Mouse (Mus musculus): ENCODE measurements at regions not wholly inside any gene's neighbourhood (a gene's known extent, or its start where the extent isn't known, plus 50 kb on each side); places are given as distances from the start of the nearest gene placed in this dataset.

GRCm38 (mm10) chr3:120898258-120898657 is 273.2 kb downstream of the Rwdd3 start:
- no peak for DNase-seq (ENCODE audit: low read depth)

GRCm38 (mm10) chr3:120897758-120898157 is 273.7 kb downstream of the Rwdd3 start:
- DNase-seq (ENCODE audit: low read depth), result no peak

GRCm38 (mm10) chr3:120897221-120897620 is 274.3 kb downstream of the Rwdd3 start:
- DNase-seq (ENCODE audit: low read depth), result no peak

- DNase-seq (ENCODE audit: low read depth), result no peak
Observed at GRCm38 (mm10) chr3:120886063-120886841, 285.2 kb downstream of the Rwdd3 start.

GRCm38 (mm10) chr3:120885401-120885800 is 286.1 kb downstream of the Rwdd3 start:
- no peak for DNase-seq (ENCODE audit: low read depth)

GRCm38 (mm10) chr3:120884189-120884588 is 287.3 kb downstream of the Rwdd3 start:
- no peak for DNase-seq (ENCODE audit: low read depth)

- no peak for DNase-seq (ENCODE audit: low read depth)
Observed at GRCm38 (mm10) chr3:120883650-120884049, 287.8 kb downstream of the Rwdd3 start.

- DNase-seq (ENCODE audit: low read depth), result no peak
Observed at GRCm38 (mm10) chr3:120879409-120879808, 292.1 kb downstream of the Rwdd3 start.

- no peak for DNase-seq (ENCODE audit: low read depth)
Observed at GRCm38 (mm10) chr3:120875740-120876139, 295.8 kb downstream of the Rwdd3 start.

GRCm38 (mm10) chr3:120865036-120865435 is 306.5 kb downstream of the Rwdd3 start:
- no peak for DNase-seq (ENCODE audit: low read depth)

- DNase-seq (ENCODE audit: low read depth), result no peak
Observed at GRCm38 (mm10) chr3:120861641-120862040, 309.9 kb downstream of the Rwdd3 start.

- DNase-seq (ENCODE audit: low read depth), result no peak
Observed at GRCm38 (mm10) chr3:120858281-120858680, 313.2 kb downstream of the Rwdd3 start.

GRCm38 (mm10) chr3:120854322-120854721 is 317.2 kb downstream of the Rwdd3 start:
- no peak for DNase-seq (ENCODE audit: low read depth)

GRCm38 (mm10) chr3:120843623-120844022 is 327.9 kb downstream of the Rwdd3 start:
- DNase-seq (ENCODE audit: low read depth), result no peak

- DNase-seq (ENCODE audit: low read depth), result no peak
Observed at GRCm38 (mm10) chr3:120823536-120823935, 348.0 kb downstream of the Rwdd3 start.

- DNase-seq (ENCODE audit: low read depth), result no peak
Observed at GRCm38 (mm10) chr3:120811901-120812300, 359.6 kb downstream of the Rwdd3 start.

- DNase-seq (ENCODE audit: low read depth), result no peak
Observed at GRCm38 (mm10) chr3:120810527-120810926, 361.0 kb downstream of the Rwdd3 start.

GRCm38 (mm10) chr3:120810048-120810447 is 361.4 kb downstream of the Rwdd3 start:
- DNase-seq (ENCODE audit: low read depth), result no peak

- DNase-seq (ENCODE audit: low read depth), result no peak
Observed at GRCm38 (mm10) chr3:120786659-120787058, 384.8 kb downstream of the Rwdd3 start.

GRCm38 (mm10) chr3:120781486-120781885 is 390.0 kb downstream of the Rwdd3 start:
- no peak for DNase-seq (ENCODE audit: low read depth)

GRCm38 (mm10) chr3:120779091-120779490 is 392.4 kb downstream of the Rwdd3 start:
- DNase-seq (ENCODE audit: low read depth), result no peak

GRCm38 (mm10) chr3:120774951-120775350 is 396.5 kb downstream of the Rwdd3 start:
- no peak for DNase-seq (ENCODE audit: low read depth)

- no peak for DNase-seq (ENCODE audit: low read depth)
Observed at GRCm38 (mm10) chr3:120761681-120762080, 409.8 kb downstream of the Rwdd3 start.

- DNase-seq (ENCODE audit: low read depth), result no peak
Observed at GRCm38 (mm10) chr3:120761223-120761622, 410.3 kb downstream of the Rwdd3 start.
